Mouse (Mus musculus): ENCODE data around the gene Csn1s2b. TPM values are rescaled to one million over a fixed set of nuclear protein-coding genes. Genes with fewer than 3 reads are reported as not detected.
"Not testable (repeated sequence)": the region's sequence is repeated elsewhere in the genome, so short reads cannot be mapped to it uniquely, and the experiment has no call there.

Csn1s2b gene
- polyA plus RNA-seq (2015; fragmentation: Nextera tagmentation; extraction: Ambion mirVana) = 0.08 TPM in 1 of 2 replicates, not detected in the other

- WGBS = 66% methylated on average over 2 of the region's 2 CpGs
- no peak for ATAC-seq (ENCODE audit: insufficient number of reproducible peaks, low FRiP score, low TSS enrichment, low read depth)
- H3K27ac ChIP-seq (replicated peaks) = no peak within 1 kb of the TSS
These were observed at the start of gene Csn1s2b for GRCm38 (mm10) chr5:87807782-87808181. Gene Csn1s2b, plus strand, starts transcription at chr5:87808082.

GRCm38 (mm10) chr5:87764546-87764945 is 43.3 kb upstream of the Csn1s2b start:
- H3K36me3 ChIP-seq = no peaks in the 10 kb centered on the region
- no peaks in the 10 kb centered on the region for H3K4me1 ChIP-seq
- H3K4me3 ChIP-seq (replicated peaks) = no peak overlapping the region
- H3K27me3 ChIP-seq = no peaks in the 10 kb centered on the region
- no peak overlapping the region for H3K9ac ChIP-seq
- WGBS = 72% methylated on average over 3 of the region's 3 CpGs
- no peak for ATAC-seq (ENCODE audit: insufficient number of reproducible peaks, low FRiP score, low TSS enrichment, low read depth)
- H3K27ac ChIP-seq (replicated peaks) = no peak overlapping the region
- H3K9me3 ChIP-seq (replicated peaks) = no peaks in the 10 kb centered on the region
- H3K4me2 ChIP-seq (replicated peaks) = no peak overlapping the region

More at GRCm38 (mm10) chr5:87807782-87808181, at the start of gene Csn1s2b:
- H3K27me3 ChIP-seq = no peaks in the 10 kb centered on the region
- H3K4me2 ChIP-seq (replicated peaks) = no peak within 1 kb of the TSS
- no peak within 1 kb of the TSS for H3K9ac ChIP-seq
- no peak within 1 kb of the TSS for H3K4me3 ChIP-seq (replicated peaks)
- no peaks in the 10 kb centered on the region for H3K36me3 ChIP-seq
- no peaks in the 10 kb centered on the region for H3K4me1 ChIP-seq
- no peaks in the 10 kb centered on the region for H3K9me3 ChIP-seq (replicated peaks)

GRCm38 (mm10) chr5:87772151-87772550 is 35.7 kb upstream of the Csn1s2b start:
- not testable (repeated sequence) for H3K9ac ChIP-seq; H3K36me3 ChIP-seq; H3K4me3 ChIP-seq (replicated peaks); H3K4me1 ChIP-seq; H3K9me3 ChIP-seq (replicated peaks); H3K27me3 ChIP-seq; H3K4me2 ChIP-seq (replicated peaks); ATAC-seq (ENCODE audit: insufficient number of reproducible peaks, low FRiP score, low TSS enrichment, low read depth); H3K27ac ChIP-seq (replicated peaks)
- 30% methylated on average over 2 of the region's 2 CpGs for WGBS

- ATAC-seq (ENCODE audit: insufficient number of reproducible peaks, low FRiP score, low TSS enrichment, low read depth) = no peak
- Histone ChIP-seq H3K36me3 (no peaks in the 10 kb centered on the region), H3K9me3 (replicated peaks) (no peaks in the 10 kb centered on the region), H3K4me1 (no peaks in the 10 kb centered on the region), H3K4me2 (replicated peaks) (no peak within 1 kb of the TSS), H3K4me3 (replicated peaks) (no peak within 1 kb of the TSS), H3K9ac (no peak within 1 kb of the TSS), H3K27me3 (no peaks in the 10 kb centered on the region), H3K27ac (replicated peaks) (no peak within 1 kb of the TSS)
- WGBS = 74% methylated on average over 1 of the region's 1 CpGs
These were observed 33.6 kb upstream of the Csn1s2b start, which contains the start of gene Csn1s2a for GRCm38 (mm10) chr5:87774267-87774666. Gene Csn1s2a, plus strand, starts transcription at chr5:87774567.

GRCm38 (mm10) chr5:87782731-87783130 is 25.2 kb upstream of the Csn1s2b start:
- WGBS = 66% methylated on average over 4 of the region's 4 CpGs
- no peak overlapping the region for H3K9ac ChIP-seq
- no peak for ATAC-seq (ENCODE audit: insufficient number of reproducible peaks, low FRiP score, low TSS enrichment, low read depth)
- H3K36me3 ChIP-seq = no peaks in the 10 kb centered on the region
- no peak overlapping the region for H3K4me2 ChIP-seq (replicated peaks)
- H3K27ac ChIP-seq (replicated peaks) = no peak overlapping the region
- H3K4me3 ChIP-seq (replicated peaks) = no peak overlapping the region
- no peaks in the 10 kb centered on the region for H3K27me3 ChIP-seq
- no peaks in the 10 kb centered on the region for H3K9me3 ChIP-seq (replicated peaks)
- no peaks in the 10 kb centered on the region for H3K4me1 ChIP-seq

- no peak overlapping the region for H3K27ac ChIP-seq (replicated peaks)
- 65% methylated on average over 2 of the region's 2 CpGs for WGBS
These were observed 1.4 kb downstream of the Csn1s2b start for GRCm38 (mm10) chr5:87809253-87809652.

GRCm38 (mm10) chr5:87825386-87825785 is 17.5 kb downstream of the Csn1s2b start, which contains the start of gene Prr27:
Gene Prr27, plus strand, starts transcription at chr5:87825686.
- Histone ChIP-seq H3K36me3 (no peaks in the 10 kb centered on the region), H3K9ac (no peak within 1 kb of the TSS), H3K4me1 (no peaks in the 10 kb centered on the region), H3K27me3 (no peaks in the 10 kb centered on the region), H3K27ac (replicated peaks) (no peak within 1 kb of the TSS), H3K4me3 (replicated peaks) (no peak within 1 kb of the TSS), H3K9me3 (replicated peaks) (no peaks in the 10 kb centered on the region), H3K4me2 (replicated peaks) (no peak within 1 kb of the TSS)
- no peak for ATAC-seq (ENCODE audit: insufficient number of reproducible peaks, low FRiP score, low TSS enrichment, low read depth)
- 71% methylated on average over 1 of the region's 1 CpGs for WGBS

More at GRCm38 (mm10) chr5:87809253-87809652, 1.4 kb downstream of the Csn1s2b start:
- Histone ChIP-seq H3K4me2 (replicated peaks) (no peak overlapping the region), H3K9me3 (replicated peaks) (no peaks in the 10 kb centered on the region), H3K9ac (no peak overlapping the region), H3K36me3 (no peaks in the 10 kb centered on the region), H3K4me1 (no peaks in the 10 kb centered on the region), H3K4me3 (replicated peaks) (no peak overlapping the region), H3K27me3 (no peaks in the 10 kb centered on the region)
- no peak for ATAC-seq (ENCODE audit: insufficient number of reproducible peaks, low FRiP score, low TSS enrichment, low read depth)

GRCm38 (mm10) chr5:87855136-87855716 is 47.3 kb downstream of the Csn1s2b start:
- Histone ChIP-seq H3K27me3 (no peaks in the 10 kb centered on the region), H3K4me3 (replicated peaks) (no peak overlapping the region), H3K36me3 (no peaks in the 10 kb centered on the region), H3K27ac (replicated peaks) (no peak overlapping the region), H3K9me3 (replicated peaks) (no peaks in the 10 kb centered on the region), H3K4me2 (replicated peaks) (no peak overlapping the region), H3K4me1 (no peaks in the 10 kb centered on the region), H3K9ac (no peak overlapping the region)
- 55% methylated on average over 3 of the region's 3 CpGs for WGBS
- ATAC-seq (ENCODE audit: insufficient number of reproducible peaks, low FRiP score, low TSS enrichment, low read depth) = no peak

GRCm38 (mm10) chr5:87870084-87870483 is 62.2 kb downstream of the Csn1s2b start:
- Histone ChIP-seq H3K9me3 (replicated peaks) (no peaks in the 10 kb centered on the region), H3K27ac (replicated peaks) (no peak overlapping the region), H3K4me1 (no peaks in the 10 kb centered on the region), H3K4me2 (replicated peaks) (no peak overlapping the region), H3K27me3 (no peaks in the 10 kb centered on the region), H3K36me3 (no peaks in the 10 kb centered on the region), H3K4me3 (replicated peaks) (no peak overlapping the region), H3K9ac (no peak overlapping the region)
- WGBS = 46% methylated on average over 2 of the region's 2 CpGs
- ATAC-seq (ENCODE audit: insufficient number of reproducible peaks, low FRiP score, low TSS enrichment, low read depth) = no peak

- Histone ChIP-seq H3K4me2 (replicated peaks) (no peak overlapping the region), H3K4me1 (no peaks in the 10 kb centered on the region), H3K9ac (no peak overlapping the region), H3K36me3 (no peaks in the 10 kb centered on the region), H3K9me3 (replicated peaks) (no peaks in the 10 kb centered on the region), H3K27ac (replicated peaks) (no peak overlapping the region), H3K27me3 (no peaks in the 10 kb centered on the region), H3K4me3 (replicated peaks) (no peak overlapping the region)
- WGBS = 38% methylated on average over 4 of the region's 4 CpGs
- ATAC-seq (ENCODE audit: insufficient number of reproducible peaks, low FRiP score, low TSS enrichment, low read depth) = no peak
These were observed 63.5 kb downstream of the Csn1s2b start for GRCm38 (mm10) chr5:87871423-87871822.
